Mouse (Mus musculus) macrophage (primary cell): ENCODE measurements around the gene Tbc1d2b. TPM values are rescaled to one million over a fixed set of nuclear protein-coding genes. Genes with fewer than 3 reads are reported as not detected.

Source experiments
- H3K27ac ChIP-seq: fragments of 350-480 bp; formaldehyde crosslinking; 2 replicates; pipeline ENCODE4 v1.9.0; 2021
- H3K36me3 ChIP-seq: fragments of 350-480 bp; formaldehyde crosslinking; 2 replicates; pipeline ENCODE4 v1.9.0; 2021; ENCODE audit errors: inconsistent target
- H3K4me3 ChIP-seq: fragments of 350-480 bp; formaldehyde crosslinking; 2 replicates; pipeline ENCODE4 v1.9.0; 2021; ENCODE audit errors: inconsistent target
- H3K79me2 ChIP-seq: fragments of 350-480 bp; formaldehyde crosslinking; 2 replicates; pipeline ENCODE4 v1.9.0; 2021; ENCODE audit errors: inconsistent target
- WGBS: methylation state at CpG from one replicate; pipeline ENCODE4 v1.1.7; 2026; ENCODE audit warnings: inconsistent platforms; ENCODE audit not compliant: missing documents; 5-methylcytosine and 5-hydroxymethylcytosine counted together
- polyA plus RNA-seq: library from polyadenylated mRNA; stranded (reverse); fragments of 250-400 nt; gene quantifications from 3 replicates; pipeline ENCODE4 v1.2.4, GENCODE M21; 2018; ENCODE audit warnings: inconsistent platforms

The Tbc1d2b gene
- polyA plus RNA-seq, 1 experiment from 2014 or later = 52.4 TPM

DNA sequence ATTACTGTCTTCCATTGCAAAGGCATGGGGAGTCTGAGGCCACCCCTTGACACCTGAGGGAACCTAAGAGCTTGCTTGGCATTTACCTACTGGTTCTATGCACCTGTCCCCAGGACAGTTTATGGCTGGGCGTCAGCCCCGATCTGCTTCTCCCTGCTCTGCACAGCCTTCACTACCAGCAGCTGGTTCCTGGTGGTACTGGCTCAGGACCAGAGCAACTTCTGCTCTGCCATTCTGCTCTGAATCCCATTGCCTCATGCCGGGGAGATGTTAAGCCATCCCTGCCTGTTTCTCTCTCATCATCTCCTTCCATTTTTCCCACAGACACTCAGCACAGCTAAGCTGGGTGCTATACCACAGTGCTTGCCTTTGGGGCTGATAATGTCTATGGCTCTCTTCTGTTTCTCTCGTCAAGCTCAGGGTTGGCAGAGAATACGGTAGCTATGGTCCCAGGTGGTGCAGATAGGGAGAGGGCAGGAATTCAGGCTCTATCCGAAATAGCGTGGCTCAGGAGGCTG lies 72.7 kb downstream of the Tbc1d2b start:
- 85% methylated on average over 7 of the region's 7 CpGs for WGBS
- Histone ChIP-seq H3K79me2 (no peaks in the 10 kb centered on the region), H3K36me3 (peaks cover 21% of the 10 kb centered on the region; the same call in 1 of the 2 replicates), H3K27ac (no peak overlapping the region), H3K4me3 (no peak overlapping the region)

- Histone ChIP-seq H3K4me3 (no peak overlapping the region), H3K79me2 (no peaks in the 10 kb centered on the region), H3K36me3 (peaks cover 13% of the 10 kb centered on the region; the same call in 1 of the 2 replicates), H3K27ac (no peak overlapping the region)
- 79% methylated on average over 6 of the region's 7 CpGs for WGBS
These were observed 73.4 kb downstream of the Tbc1d2b start for GRCm38 (mm10) chr9:90197116-90197665.

- Histone ChIP-seq H3K27ac (no peak overlapping the region), H3K4me3 (no peak overlapping the region), H3K79me2 (no peaks in the 10 kb centered on the region), H3K36me3 (peaks cover 4% of the 10 kb centered on the region; the same call in 1 of the 2 replicates)
- 87% methylated on average over 7 of the region's 7 CpGs for WGBS
These were observed 74.3 kb downstream of the Tbc1d2b start for GRCm38 (mm10) chr9:90196262-90196661.

DNA sequence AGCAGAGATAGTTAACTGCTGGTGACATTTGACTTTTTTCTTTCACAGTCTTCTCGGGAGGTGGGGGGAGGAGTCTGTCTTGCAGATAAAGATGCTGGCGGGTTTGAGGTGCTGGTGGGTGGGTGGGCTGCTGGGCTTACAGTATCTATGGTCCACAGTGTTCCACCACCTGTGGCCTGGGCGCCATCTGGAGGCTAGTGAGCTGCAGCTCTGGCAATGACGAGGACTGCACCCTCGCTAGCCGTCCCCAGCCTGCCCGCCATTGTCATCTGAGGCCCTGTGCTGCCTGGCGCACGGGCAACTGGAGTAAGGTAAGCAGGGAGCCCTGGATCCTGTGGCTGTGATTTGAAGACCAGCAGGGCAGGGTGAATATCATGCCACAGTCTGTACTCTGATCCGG lies 75.6 kb downstream of the Tbc1d2b start:
- WGBS = 84% methylated on average over 10 of the region's 10 CpGs
- H3K79me2 ChIP-seq = no peaks in the 10 kb centered on the region
- H3K4me3 ChIP-seq = no peak overlapping the region
- no peaks in the 10 kb centered on the region for H3K36me3 ChIP-seq
- H3K27ac ChIP-seq = no peak overlapping the region

- Histone ChIP-seq H3K27ac (no peak overlapping the region), H3K4me3 (no peak overlapping the region), H3K79me2 (no peaks in the 10 kb centered on the region), H3K36me3 (no peaks in the 10 kb centered on the region)
- 95% methylated on average over 5 of the region's 5 CpGs for WGBS
These were observed 81.2 kb downstream of the Tbc1d2b start for GRCm38 (mm10) chr9:90189391-90189790.

- Histone ChIP-seq H3K27ac (no peak overlapping the region), H3K4me3 (no peak overlapping the region), H3K36me3 (no peaks in the 10 kb centered on the region), H3K79me2 (no peaks in the 10 kb centered on the region)
- WGBS = 92% methylated on average over 4 of the region's 4 CpGs
These were observed 81.7 kb downstream of the Tbc1d2b start for GRCm38 (mm10) chr9:90188893-90189292.

DNA sequence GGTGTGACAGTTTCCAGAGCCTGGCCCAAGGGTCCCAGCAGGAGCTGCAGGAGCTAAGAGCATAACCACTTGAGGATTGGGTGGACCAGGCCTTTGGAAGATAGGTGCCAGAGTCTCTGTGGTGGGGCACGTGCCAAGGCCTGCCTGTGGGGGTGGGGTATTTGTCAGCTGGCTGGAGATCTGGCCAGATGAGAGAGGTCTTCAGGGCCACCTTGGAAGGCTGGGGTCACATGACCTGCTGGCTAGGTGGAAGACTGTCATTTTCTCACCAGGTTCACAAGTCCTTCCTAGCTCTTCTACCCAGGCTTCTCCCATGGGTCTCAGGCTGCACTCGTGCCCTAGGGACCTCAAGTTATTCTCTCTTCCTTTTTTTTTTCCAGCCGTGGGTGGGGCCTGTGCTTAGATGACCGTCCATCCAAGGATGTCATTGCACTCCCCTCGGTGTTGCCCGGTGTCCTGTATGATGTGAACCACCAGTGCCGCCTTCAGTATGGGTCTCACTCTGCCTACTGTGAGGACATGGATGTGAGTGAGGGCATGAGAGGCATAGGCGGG lies 85.2 kb downstream of the Tbc1d2b start:
- WGBS = 67% methylated on average over 8 of the region's 8 CpGs
- no peaks in the 10 kb centered on the region for H3K36me3 ChIP-seq
- no peak overlapping the region for H3K4me3 ChIP-seq
- no peak overlapping the region for H3K27ac ChIP-seq
- H3K79me2 ChIP-seq = no peaks in the 10 kb centered on the region

- 74% methylated on average over 7 of the region's 8 CpGs for WGBS
- no peak overlapping the region for H3K27ac ChIP-seq
- H3K79me2 ChIP-seq = no peaks in the 10 kb centered on the region
- H3K36me3 ChIP-seq = no peaks in the 10 kb centered on the region
- H3K4me3 ChIP-seq = no peak overlapping the region
These were observed 86.5 kb downstream of the Tbc1d2b start for GRCm38 (mm10) chr9:90184116-90184515.

- no peaks in the 10 kb centered on the region for H3K36me3 ChIP-seq
- no peak overlapping the region for H3K4me3 ChIP-seq
- WGBS = 82% methylated on average over 3 of the region's 3 CpGs
- no peaks in the 10 kb centered on the region for H3K79me2 ChIP-seq
- no peak overlapping the region for H3K27ac ChIP-seq
These were observed 87.1 kb downstream of the Tbc1d2b start for GRCm38 (mm10) chr9:90183550-90183949.

GRCm38 (mm10) chr9:90182636-90183421 lies 87.8 kb downstream of the Tbc1d2b start:
- 94% methylated on average over 18 of the region's 18 CpGs for WGBS
- Histone ChIP-seq H3K4me3 (no peak overlapping the region), H3K36me3 (no peaks in the 10 kb centered on the region), H3K27ac (no peak overlapping the region), H3K79me2 (no peaks in the 10 kb centered on the region)

DNA sequence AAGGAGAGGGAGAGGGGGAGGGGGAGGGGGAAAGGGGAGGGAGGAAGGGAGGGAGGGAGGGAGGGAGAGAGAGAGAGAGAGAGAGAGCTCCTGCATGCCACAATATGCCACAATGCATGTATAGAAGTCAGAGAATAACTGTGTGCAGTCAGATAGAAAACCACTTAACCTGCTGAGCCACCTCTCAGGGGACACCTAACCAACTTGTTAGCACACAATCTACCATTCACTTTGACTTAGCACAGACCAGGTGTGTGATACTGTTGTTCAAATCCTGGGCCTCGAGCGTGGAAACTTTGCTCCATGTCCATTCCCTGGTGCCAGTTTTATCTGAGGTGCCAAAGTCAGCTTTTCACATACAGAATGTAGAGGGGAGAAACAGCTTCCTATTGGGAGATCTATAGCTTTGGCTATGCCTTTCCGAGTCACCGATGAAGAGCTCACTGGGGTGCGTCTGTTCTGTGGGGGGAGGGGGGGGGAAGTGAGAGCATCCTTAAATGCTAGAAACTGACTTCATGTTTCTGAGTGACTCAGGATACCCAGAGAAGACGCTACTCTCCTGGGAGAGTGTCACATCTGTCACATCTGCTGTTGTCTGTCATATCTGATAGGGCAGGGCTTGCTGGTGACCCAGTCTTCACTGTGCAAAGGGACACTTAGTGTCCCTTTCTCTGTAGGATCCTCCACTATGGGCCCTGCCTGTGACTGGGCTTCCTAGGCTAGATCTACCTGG lies 88.8 kb downstream of the Tbc1d2b start:
- H3K36me3 ChIP-seq = no peaks in the 10 kb centered on the region
- 70% methylated on average over 6 of the region's 6 CpGs for WGBS
- no peak overlapping the region for H3K4me3 ChIP-seq
- H3K79me2 ChIP-seq = no peaks in the 10 kb centered on the region
- H3K27ac ChIP-seq = no peak overlapping the region

GRCm38 (mm10) chr9:90179409-90179808 lies 91.2 kb downstream of the Tbc1d2b start:
- no peaks in the 10 kb centered on the region for H3K36me3 ChIP-seq
- WGBS = 68% methylated on average over 5 of the region's 5 CpGs
- H3K79me2 ChIP-seq = no peaks in the 10 kb centered on the region
- H3K4me3 ChIP-seq = no peak overlapping the region
- no peak overlapping the region for H3K27ac ChIP-seq

DNA sequence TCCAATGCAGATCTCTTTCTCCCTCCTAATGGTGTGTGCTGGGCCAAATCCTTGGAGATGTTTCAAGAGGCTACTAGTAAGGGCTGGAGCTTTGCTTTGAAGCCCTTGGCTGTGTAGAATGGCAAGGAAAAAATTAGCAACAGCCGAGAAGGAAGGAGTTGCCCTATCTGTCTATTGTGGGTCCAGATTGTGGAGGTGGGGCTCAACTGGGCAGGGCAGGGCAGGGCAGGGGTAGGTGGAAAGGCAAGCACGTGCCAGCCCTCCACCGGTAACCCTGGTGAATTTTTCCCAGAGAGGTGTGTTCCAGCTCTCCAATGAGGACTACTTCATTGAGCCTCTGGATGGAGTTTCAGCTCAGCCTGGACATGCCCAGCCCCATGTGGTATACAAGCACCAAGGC lies 97.3 kb downstream of the Tbc1d2b start:
- H3K79me2 ChIP-seq = no peaks in the 10 kb centered on the region
- H3K4me3 ChIP-seq = no peak overlapping the region
- no peaks in the 10 kb centered on the region for H3K36me3 ChIP-seq
- WGBS = 88% methylated on average over 3 of the region's 3 CpGs
- no peak overlapping the region for H3K27ac ChIP-seq

GRCm38 (mm10) chr9:90172528-90173321 lies 97.9 kb downstream of the Tbc1d2b start:
- H3K4me3 ChIP-seq = no peak overlapping the region
- no peaks in the 10 kb centered on the region for H3K36me3 ChIP-seq
- no peak overlapping the region for H3K27ac ChIP-seq
- H3K79me2 ChIP-seq = no peaks in the 10 kb centered on the region
- 75% methylated on average over 8 of the region's 8 CpGs for WGBS
